ENCODE assay signal across 8 mouse cellular contexts in the genomic region with DNA sequence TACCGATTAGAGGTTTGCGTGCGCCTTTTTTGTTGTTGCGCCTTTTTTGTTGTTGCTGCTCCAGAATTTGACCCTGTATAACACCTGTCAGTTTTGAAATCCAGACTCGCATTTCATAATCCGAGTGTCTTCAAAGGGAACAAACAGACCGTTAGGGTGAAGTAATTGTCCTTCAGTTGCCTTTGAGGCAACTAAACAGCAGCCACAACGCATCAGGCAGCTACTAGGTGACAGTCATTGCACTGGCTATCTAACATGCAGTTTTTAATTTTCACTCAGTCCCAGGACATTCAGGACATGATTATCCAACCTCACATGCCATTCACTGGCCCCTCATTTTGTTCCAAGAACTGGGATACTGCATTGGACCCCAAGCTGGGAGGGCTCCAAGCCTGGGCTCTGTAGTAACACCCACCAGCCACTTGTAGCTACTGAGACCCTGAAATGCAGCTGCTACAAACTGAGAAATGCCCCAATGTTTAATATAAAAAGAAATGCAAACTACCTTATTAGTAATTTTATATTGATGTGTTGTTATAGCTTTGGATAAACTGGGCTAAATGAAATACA. TPM values are rescaled to one million over a fixed set of nuclear protein-coding genes. Genes with fewer than 3 reads are reported as not detected.
A peak's percentile ranks its signal among the peaks of the same experiment; 100 is the strongest.
DNase-seq lines count a peak whose midpoint lies in the region; ATAC-seq and TF ChIP-seq lines count a peak whose summit lies in the region.

No protein-coding gene starts in this region.

- H3K9me3 ChIP-seq in limb, embryonic 11.5 days (ENCODE audit: control insufficient read depth, low read length): no peaks in the 10 kb centered on the region
- H3K9me3 ChIP-seq in neural tube, embryonic 15.5 days (replicated peaks): no peaks in the 10 kb centered on the region

- WGBS in limb, embryonic 11.5 days: 3% methylated on average over 8 of the region's 8 CpGs
- under 1% methylated on average over 8 of the region's 8 CpGs for WGBS in neural tube, embryonic 15.5 days

- intact Hi-C loops in gastrocnemius, adult 2 months (cut with DNase I): no loop called here
- intact Hi-C loops in gastrocnemius, postnatal 14 days (cut with DNase I; ENCODE audit: low total_unique reads): no loop called here

- no peak overlapping the region; the same call in 1 of the 2 replicates for H3K9ac ChIP-seq in limb, embryonic 11.5 days (ENCODE audit: low read length)
- H3K9ac ChIP-seq in neural tube, embryonic 15.5 days (replicated peaks): peak overlapping the region; percentile 81

- ATAC-seq in limb, embryonic 11.5 days (ENCODE audit: insufficient number of reproducible peaks, low FRiP score, low TSS enrichment, low read depth): no peak
- peak; percentile 22; the same call in 1 of the 2 replicates for ATAC-seq in neural tube, embryonic 15.5 days (ENCODE audit: low FRiP score)

- H3K4me1 ChIP-seq in limb, embryonic 11.5 days (ENCODE audit: control insufficient read depth, insufficient read depth, low read length): peaks cover 7% of the 10 kb centered on the region; the same call in 1 of the 2 replicates
- peaks cover 25% of the 10 kb centered on the region for H3K4me1 ChIP-seq in neural tube, embryonic 15.5 days

- peak overlapping the region; percentile 98 for H3K27ac ChIP-seq in gastrocnemius, adult 2 months
- no peak overlapping the region for H3K27ac ChIP-seq in limb, embryonic 11.5 days (replicated peaks; ENCODE audit: low read depth, low read length)
- H3K27ac ChIP-seq in neural tube, embryonic 15.5 days (replicated peaks): peak overlapping the region; percentile 94

- TF ChIP-seq CTCF in gastrocnemius, adult 2 months (IDR thresholded peaks at IDR 0.05): no peak

- no peak for DNase-seq in gastrocnemius, adult 2 months
- DNase-seq in gastrocnemius, postnatal 14 days: no peak
- DNase-seq in thymus, postnatal 14 days: peak; percentile 20
- no peak for DNase-seq in thymus, postnatal 0 days (ENCODE audit: low spot score)
- no peak for DNase-seq in limb, embryonic 11.5 days (ENCODE audit: low spot score)
- DNase-seq in spleen, postnatal 14 days (ENCODE audit: low spot score in 2 of 2): no peak
- DNase-seq in urinary bladder, postnatal 4 days (ENCODE audit: low spot score in 2 of 2): no peak

- no peaks in the 10 kb centered on the region for H3K27me3 ChIP-seq in limb, embryonic 11.5 days (ENCODE audit: control insufficient read depth, insufficient read depth, low read length)
- no peaks in the 10 kb centered on the region for H3K27me3 ChIP-seq in neural tube, embryonic 15.5 days (replicated peaks)

- H3K36me3 ChIP-seq in limb, embryonic 11.5 days (ENCODE audit: control insufficient read depth, insufficient read depth, low read length): no peaks in the 10 kb centered on the region
- peaks cover 21% of the 10 kb centered on the region for H3K36me3 ChIP-seq in neural tube, embryonic 15.5 days

- peak overlapping the region; percentile 54 for H3K4me2 ChIP-seq in limb, embryonic 11.5 days (ENCODE audit: low read depth, severe bottlenecking)
- H3K4me2 ChIP-seq in neural tube, embryonic 15.5 days: peak overlapping the region; percentile 68

- H3K4me3 ChIP-seq in gastrocnemius, adult 2 months: peak overlapping the region; percentile 85
- peak overlapping the region; percentile 92 for H3K4me3 ChIP-seq in limb, embryonic 11.5 days (ENCODE audit: low read depth, low read length)
- H3K4me3 ChIP-seq in neural tube, embryonic 15.5 days (replicated peaks): peak overlapping the region; percentile 64

RNA-seq across cellular contexts. Expression of gene Mfn2, which starts 0.7 kb away (rescaled TPM):
- 100 to 1,000 TPM; 416 to 452 TPM for total RNA-seq in gastrocnemius, adult 2 months (2021)
- total RNA-seq in gastrocnemius, postnatal 14 days (2021): 100 to 1,000 TPM; 292 to 356 TPM
- 18.2 and 18.8 TPM in 2 replicates for polyA plus RNA-seq in thymus, postnatal 0 days (2015; fragmentation: Nextera tagmentation; extraction: Ambion mirVana)
- 20.7 and 23.7 TPM in 2 replicates for polyA plus RNA-seq in limb, embryonic 11.5 days (2014; fragmentation: Nextera tagmentation; extraction: Ambion mirVana)
- 89.9 and 100 TPM in 2 replicates for polyA plus RNA-seq in neural tube, embryonic 15.5 days (2015; fragmentation: Nextera tagmentation; extraction: Ambion mirVana)

RNA-seq across cellular contexts. Expression of gene Plod1, which starts 31.4 kb away (rescaled TPM):
- total RNA-seq in gastrocnemius, adult 2 months (2021): 10 to 100 TPM; 17.1 to 25.9 TPM
- total RNA-seq in gastrocnemius, postnatal 14 days (2021): 10 to 100 TPM; 43.4 to 48.8 TPM
- polyA plus RNA-seq in thymus, postnatal 0 days (2015; fragmentation: Nextera tagmentation; extraction: Ambion mirVana): 11.4 TPM in 2 replicates
- polyA plus RNA-seq in limb, embryonic 11.5 days (2014; fragmentation: Nextera tagmentation; extraction: Ambion mirVana): 39.0 and 40.9 TPM in 2 replicates
- 29.2 and 31.8 TPM in 2 replicates for polyA plus RNA-seq in neural tube, embryonic 15.5 days (2015; fragmentation: Nextera tagmentation; extraction: Ambion mirVana)

RNA-seq across cellular contexts. Expression of gene 2510039O18Rik, which starts 35.5 kb away (rescaled TPM):
- 10 to 100 TPM; 17.0 to 21.5 TPM for total RNA-seq in gastrocnemius, adult 2 months (2021)
- total RNA-seq in gastrocnemius, postnatal 14 days (2021): 10 to 100 TPM; 22.1 to 23.8 TPM
- 21.8 and 28.9 TPM in 2 replicates for polyA plus RNA-seq in thymus, postnatal 0 days (2015; fragmentation: Nextera tagmentation; extraction: Ambion mirVana)
- polyA plus RNA-seq in limb, embryonic 11.5 days (2014; fragmentation: Nextera tagmentation; extraction: Ambion mirVana): 17.4 and 19.7 TPM in 2 replicates
- 11.5 and 13.5 TPM in 2 replicates for polyA plus RNA-seq in neural tube, embryonic 15.5 days (2015; fragmentation: Nextera tagmentation; extraction: Ambion mirVana)

RNA-seq across cellular contexts. Expression of gene Fv1, which starts 36.4 kb away (rescaled TPM):
- 1 to 10 TPM; 7.3 to 7.7 TPM for total RNA-seq in gastrocnemius, adult 2 months (2021)
- 1 to 10 TPM; 3.2 to 3.4 TPM for total RNA-seq in gastrocnemius, postnatal 14 days (2021)
- polyA plus RNA-seq in thymus, postnatal 0 days (2015; fragmentation: Nextera tagmentation; extraction: Ambion mirVana): 4.7 and 4.9 TPM in 2 replicates
- polyA plus RNA-seq in limb, embryonic 11.5 days (2014; fragmentation: Nextera tagmentation; extraction: Ambion mirVana): 14.7 and 16.6 TPM in 2 replicates
- polyA plus RNA-seq in neural tube, embryonic 15.5 days (2015; fragmentation: Nextera tagmentation; extraction: Ambion mirVana): 9.5 and 11.4 TPM in 2 replicates

RNA-seq across cellular contexts. Expression of gene Miip, which starts 36.6 kb away (rescaled TPM):
- total RNA-seq in gastrocnemius, adult 2 months (2021): 1 to 10 TPM; 5.1 to 5.5 TPM
- 1 to 10 TPM; 4.4 to 5.1 TPM for total RNA-seq in gastrocnemius, postnatal 14 days (2021)
- polyA plus RNA-seq in thymus, postnatal 0 days (2015; fragmentation: Nextera tagmentation; extraction: Ambion mirVana): 73.5 and 88.4 TPM in 2 replicates
- 33.2 and 34.1 TPM in 2 replicates for polyA plus RNA-seq in limb, embryonic 11.5 days (2014; fragmentation: Nextera tagmentation; extraction: Ambion mirVana)
- 36.8 and 41.5 TPM in 2 replicates for polyA plus RNA-seq in neural tube, embryonic 15.5 days (2015; fragmentation: Nextera tagmentation; extraction: Ambion mirVana)
